Mouse (Mus musculus): ENCODE results near the gene Card10.

Gene Card10

DNA sequence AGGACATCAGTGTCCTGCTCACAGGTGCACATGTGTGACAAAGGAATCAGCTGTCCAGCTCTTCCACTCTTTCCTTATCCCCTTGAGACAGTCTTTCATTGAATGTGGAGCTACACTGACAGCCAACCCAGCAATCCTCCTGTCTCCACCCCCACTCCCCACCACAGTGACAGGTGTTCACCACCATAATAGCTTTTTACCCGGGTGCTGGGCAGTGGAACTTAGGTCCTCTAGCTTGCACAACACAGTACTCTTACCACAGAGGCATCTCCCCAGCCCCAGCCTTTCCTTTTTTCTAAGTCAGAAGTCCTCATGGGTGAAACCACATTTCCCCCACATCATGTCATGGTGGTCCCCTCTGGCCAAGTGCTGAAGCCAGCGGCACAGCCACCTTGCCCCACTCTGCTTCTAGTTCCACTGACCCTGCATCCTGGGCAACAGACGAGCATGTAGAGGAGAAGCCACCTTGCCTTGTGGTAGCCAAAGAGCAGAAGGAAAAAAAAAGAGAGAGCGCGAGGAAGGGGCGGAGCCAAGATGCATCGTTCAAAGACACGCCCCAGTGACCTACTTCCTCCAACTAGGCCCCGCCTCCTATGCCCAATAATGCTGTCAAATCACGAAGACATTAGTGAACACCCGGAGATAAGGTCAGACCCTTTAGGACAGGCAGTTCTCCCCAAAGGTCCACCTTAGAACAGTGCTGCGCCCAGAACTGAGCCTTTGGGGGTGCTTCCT, 72.4 kb downstream of the Card10 start:
- DNase-seq: no peak

GRCm38 (mm10) chr15:78726697-78727096, 76.1 kb downstream of the Card10 start:
- DNase-seq: no peak

Measured in retina, postnatal 1 day (tissue).